Mouse (Mus musculus) left cerebral cortex, adult 11 months (tissue): ENCODE results near the gene Dhrs1.

Experiments
- DNase-seq: peaks from one replicate; pipeline ENCODE4 v3.0.0; 2022; ENCODE audit warnings: low spot score

Dhrs1 gene

DNA sequence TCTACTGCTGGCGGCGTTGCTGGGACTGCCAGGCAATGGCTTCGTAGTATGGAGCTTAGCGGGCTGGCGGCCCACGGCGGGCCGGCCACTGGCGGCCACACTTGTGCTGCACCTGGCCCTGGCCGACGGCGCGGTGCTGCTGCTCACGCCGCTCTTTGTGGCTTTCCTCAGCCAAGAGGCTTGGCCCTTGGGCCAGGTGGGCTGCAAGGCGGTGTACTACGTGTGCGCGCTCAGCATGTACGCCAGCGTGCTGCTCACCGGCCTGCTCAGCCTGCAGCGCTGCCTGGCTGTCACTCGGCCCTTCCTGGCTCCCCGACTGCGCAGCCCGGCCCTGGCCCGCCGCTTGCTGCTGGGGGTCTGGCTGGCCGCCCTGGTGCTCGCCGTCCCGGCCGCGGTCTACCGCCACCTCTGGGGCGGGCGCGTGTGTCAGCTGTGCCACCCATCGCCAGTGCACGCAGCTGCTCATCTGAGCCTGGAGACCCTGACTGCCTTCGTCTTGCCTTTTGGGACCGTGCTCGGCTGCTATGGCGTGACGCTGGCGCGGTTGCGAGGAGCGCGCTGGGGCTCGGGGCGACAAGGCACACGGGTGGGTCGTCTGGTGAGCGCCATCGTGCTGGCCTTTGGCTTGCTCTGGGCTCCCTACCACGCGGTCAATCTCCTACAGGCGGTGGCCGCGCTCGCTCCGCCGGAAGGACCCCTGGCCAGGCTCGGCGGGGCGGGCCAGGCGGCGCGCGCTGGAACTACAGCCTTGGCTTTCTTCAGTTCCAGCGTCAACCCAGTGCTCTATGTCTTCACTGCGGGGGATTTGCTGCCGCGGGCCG, 16.7 kb upstream of the Dhrs1 start:
- DNase-seq = no peak

- no peak for DNase-seq
Observed at GRCm38 (mm10) chr14:55761163-55761562, 15.7 kb upstream of the Dhrs1 start, which contains the start of gene Ltb4r2. Gene Ltb4r2, plus strand, starts transcription at chr14:55761428.

- DNase-seq = peak; percentile 66
Observed at GRCm38 (mm10) chr14:55760156-55760555, 14.7 kb upstream of the Dhrs1 start.

- no peak for DNase-seq
Observed at GRCm38 (mm10) chr14:55758363-55758784, 12.9 kb upstream of the Dhrs1 start, which contains the start of gene Cideb. Gene Cideb, minus strand, starts transcription at chr14:55758458.

- DNase-seq = no peak
Observed at GRCm38 (mm10) chr14:55757566-55757965, 12.1 kb upstream of the Dhrs1 start.

DNA sequence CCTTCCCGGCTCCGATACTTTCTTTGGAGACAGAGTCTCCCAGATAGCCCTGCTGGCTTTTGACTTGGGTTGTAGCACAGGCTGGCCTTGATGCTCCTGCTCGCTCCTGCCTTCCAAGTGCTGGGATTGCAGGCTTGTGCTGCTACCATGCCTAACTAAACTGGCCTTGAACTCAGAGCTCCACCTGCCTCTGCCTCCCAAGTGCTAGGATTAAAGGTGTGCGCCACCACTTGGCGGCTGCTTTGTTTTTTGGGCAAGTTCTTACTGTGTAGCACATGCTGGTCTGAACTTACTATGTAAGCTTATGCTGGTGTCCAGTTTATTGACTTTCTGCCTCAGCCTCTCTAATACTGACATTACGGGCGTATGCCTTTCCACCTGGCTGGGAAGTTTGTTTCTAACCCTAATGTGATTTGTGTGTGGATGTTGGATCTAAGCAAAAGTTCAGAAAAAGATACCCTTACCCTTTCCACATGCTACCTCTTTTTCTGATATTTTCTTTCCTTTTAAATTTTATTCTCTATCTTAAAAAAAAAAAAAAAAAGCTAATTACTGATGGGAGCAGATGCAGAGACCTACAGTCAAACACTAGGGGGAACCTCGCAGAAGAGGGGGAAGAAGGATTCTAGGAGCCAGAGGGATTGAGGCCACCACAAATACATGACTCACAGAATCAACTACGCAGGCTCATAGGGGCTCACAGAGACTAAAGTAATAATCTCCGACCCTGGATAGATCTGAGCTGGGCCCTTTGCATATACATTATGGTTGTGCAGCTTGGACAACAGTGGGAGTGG, 1.8 kb upstream of the Dhrs1 start:
- no peak for DNase-seq

- no peak for DNase-seq
Observed at GRCm38 (mm10) chr14:55745861-55746237, 359 bp upstream of the Dhrs1 start.

GRCm38 (mm10) chr14:55743711-55744110, 1.8 kb downstream of the Dhrs1 start:
- peak; percentile 69 for DNase-seq

DNA sequence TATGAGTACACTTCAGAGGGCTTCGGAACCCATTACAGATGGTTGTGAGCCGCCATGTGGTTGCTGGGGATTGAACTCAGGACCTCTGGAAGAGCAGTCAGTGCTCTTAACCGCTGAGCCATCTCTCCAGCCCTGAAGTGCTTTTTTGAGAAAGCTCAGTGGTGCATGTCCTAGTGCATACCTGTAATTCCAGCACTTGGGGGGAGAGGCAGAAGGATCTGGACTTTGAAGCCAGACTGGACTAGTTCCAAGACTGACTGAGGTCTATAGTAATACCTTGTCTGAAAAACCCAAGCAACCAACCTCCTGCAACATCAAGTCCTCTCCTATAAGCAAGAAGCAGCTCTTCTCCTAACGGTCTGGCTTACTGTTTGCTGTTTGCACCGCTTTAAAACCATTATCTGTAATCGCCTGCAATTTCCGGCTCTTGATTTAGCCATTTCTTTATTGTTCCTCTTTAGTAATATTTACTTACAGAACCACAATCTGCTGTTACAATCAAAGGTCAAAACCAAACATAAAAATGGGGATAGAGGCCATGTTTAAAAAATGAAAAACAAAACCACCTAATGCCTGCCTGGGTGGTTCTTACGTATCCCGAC, 8.3 kb downstream of the Dhrs1 start:
- DNase-seq = no peak

- no peak for DNase-seq
Observed at GRCm38 (mm10) chr14:55735758-55736157, 9.7 kb downstream of the Dhrs1 start.

GRCm38 (mm10) chr14:55735334-55735733, 10.2 kb downstream of the Dhrs1 start:
- DNase-seq = no peak

GRCm38 (mm10) chr14:55734869-55735268, 10.6 kb downstream of the Dhrs1 start:
- no peak for DNase-seq

DNA sequence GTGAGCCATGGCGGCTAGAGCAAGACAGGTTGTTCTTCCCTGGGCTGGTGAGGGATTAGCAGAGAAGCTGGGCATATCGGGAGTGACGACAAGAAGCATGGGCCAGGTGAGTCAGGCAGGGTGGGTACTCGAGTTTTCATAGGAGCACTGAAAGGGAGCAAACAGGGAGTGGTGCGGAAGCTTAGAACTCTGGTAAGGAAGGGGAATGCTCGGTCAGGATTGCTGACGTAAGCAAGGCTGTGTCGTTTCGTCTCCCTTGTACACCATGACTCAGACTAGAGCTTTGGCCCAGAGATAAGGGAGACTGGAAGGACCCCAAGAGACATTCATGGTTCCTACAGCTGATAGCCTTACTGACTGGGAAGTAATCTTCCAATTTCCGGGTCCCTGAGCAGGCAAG, 11.6 kb downstream of the Dhrs1 start:
- DNase-seq = no peak

DNA sequence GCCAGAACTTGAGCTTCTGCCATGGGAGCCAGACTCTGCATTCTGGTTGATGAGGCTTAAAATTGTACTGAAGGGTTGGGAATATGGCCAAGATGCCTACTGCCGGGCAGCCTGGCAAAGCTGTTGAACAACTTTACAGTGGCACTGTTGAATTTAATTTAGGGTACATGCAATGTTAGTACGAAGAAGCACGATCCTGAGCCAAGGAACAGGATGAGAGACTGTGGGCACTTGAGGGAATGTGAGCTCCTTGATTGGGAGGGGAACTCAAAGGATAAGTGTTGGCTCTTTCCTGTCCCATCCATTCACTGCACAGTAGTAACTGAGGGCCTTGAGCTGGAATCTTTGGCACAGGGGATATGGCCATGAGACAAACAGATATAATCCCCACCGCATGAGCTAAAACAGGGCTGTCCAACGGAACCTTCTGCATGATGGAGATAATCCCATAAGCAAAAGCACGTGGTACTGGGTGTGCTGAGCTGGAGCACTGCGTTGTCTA, 14.9 kb downstream of the Dhrs1 start:
- no peak for DNase-seq

DNA sequence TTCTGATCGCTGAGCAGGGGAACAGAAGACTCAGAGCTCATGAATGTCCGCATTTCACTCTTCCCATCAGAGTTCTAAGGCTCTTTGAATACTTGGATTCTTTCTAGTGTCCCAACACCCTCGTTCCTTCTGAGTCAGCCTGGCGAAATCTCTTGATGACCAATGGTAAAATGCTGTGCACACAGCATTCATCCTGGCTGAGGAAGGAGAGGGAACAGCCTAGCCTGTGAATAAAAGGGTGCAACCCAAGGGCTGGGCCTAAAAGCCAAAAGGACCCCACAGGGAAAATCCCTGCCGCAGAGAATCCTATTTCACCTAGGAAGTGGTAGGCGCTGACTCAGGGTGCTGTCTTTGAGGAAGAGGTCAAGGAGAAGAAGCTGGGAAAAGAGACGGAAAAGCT, 15.4 kb downstream of the Dhrs1 start:
- no peak for DNase-seq

GRCm38 (mm10) chr14:55727889-55728685, 17.4 kb downstream of the Dhrs1 start:
- no peak for DNase-seq

- no peak for DNase-seq
Observed at GRCm38 (mm10) chr14:55726261-55726660, 19.2 kb downstream of the Dhrs1 start.

- no peak for DNase-seq
Observed at GRCm38 (mm10) chr14:55724411-55724871, 21.0 kb downstream of the Dhrs1 start.

DNA sequence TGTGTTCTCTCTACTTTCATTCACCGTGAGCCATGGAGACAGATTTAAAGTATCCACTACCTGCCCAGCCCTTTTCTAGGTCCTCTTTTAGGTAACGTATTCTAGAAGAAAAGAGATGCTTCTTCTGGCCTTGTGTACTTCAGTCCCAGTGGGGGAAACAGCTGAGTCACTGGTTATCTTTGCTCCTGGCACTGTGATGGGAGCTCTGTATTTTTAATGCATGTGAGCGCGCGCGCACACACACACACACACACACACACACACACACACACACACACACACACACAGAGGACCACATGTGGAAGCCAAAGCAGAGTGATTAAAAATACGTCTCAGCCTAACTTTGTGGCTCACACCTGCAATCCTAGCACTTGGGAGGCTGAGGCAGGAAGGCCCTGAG, 22.1 kb downstream of the Dhrs1 start:
- DNase-seq = no peak

GRCm38 (mm10) chr14:55722438-55722945, 23.0 kb downstream of the Dhrs1 start:
- no peak for DNase-seq

DNA sequence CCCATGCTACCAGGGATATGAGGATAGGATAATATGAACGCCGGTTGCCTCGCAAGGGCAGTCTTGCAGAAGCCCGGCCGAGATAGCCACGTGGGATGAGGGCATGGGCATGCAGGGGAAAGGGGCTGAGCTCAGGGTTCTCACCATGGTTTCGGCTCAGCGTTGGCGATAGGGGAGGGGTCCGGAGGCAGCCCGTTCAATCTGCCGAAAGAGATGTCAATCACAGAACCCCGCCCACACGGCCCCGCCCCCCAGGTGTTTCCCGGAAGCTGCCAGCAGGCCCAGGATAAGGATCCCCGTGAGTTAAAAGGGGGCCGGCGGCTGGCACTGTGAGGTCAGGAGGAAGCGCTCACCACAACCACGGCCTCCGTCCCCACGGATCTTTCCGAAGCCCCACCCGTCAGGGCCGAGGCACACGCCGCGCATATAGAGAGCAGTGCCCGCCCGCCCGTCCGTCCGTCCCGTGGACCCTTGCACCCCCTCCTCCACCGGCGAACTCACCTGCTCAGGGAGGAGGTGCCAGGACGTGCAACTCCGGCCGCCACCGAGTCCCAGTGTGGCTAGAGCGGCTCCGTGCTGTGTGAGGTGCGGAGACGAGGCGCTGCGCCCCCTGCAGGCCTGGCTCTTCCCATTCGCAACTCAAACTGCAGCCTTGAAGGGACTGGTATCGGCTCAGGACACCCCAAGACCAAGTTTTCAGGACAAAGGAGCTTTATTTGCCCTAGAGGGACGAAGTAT, 23.6 kb downstream of the Dhrs1 start, which contains the start of gene Rabggta:
TSS of gene Rabggta (minus strand) at position 564 of the 738 bp plus-strand sequence.
- peak; percentile 88 for DNase-seq
